Mouse (Mus musculus) heart, postnatal 0 days (tissue): ENCODE measurements around the gene Aimp2.

Source experiments
- CTCF ChIP-seq: IDR thresholded peaks from 2 replicates; pipeline ENCODE4 v1.5.1; 2016; ENCODE audit warnings: antibody characterized with exemption, control low read depth, low read depth
- EP300 ChIP-seq: IDR thresholded peaks from 2 replicates; pipeline ENCODE4 v1.6.1; 2016; ENCODE audit warnings: antibody characterized with exemption, low read depth

DNA sequence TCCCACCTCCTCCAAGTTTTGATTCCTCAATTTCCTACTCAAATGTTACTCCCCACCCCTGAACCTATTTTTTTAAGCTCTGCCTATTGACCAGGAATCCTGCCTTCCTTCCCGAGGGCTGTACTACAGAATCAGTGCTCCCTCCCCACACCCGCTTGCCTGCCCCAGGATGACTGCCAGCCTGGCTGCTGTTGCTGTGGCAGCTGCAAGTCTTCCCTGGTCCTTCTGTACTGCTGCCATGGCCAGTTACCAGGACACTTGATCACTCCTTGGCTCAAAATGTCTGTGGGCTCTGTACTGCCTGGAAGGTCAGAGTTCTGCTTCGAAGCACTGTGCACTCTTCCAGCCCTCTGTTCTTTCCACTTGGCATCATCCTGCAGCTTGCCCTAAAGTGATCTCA is 7.5 kb downstream of the Aimp2 start:
- TF ChIP-seq CTCF (no peak), EP300 (no peak)
